Mouse (Mus musculus): ENCODE results near the gene Cetn3.

GRCm38 (mm10) chr13:81842278-81842677 lies 59.4 kb downstream of the Cetn3 start:
- TF ChIP-seq EP300 (IDR thresholded peaks at IDR 0.05; ENCODE audit: low read depth) (no peak), CTCF (IDR thresholded peaks at IDR 0.05; ENCODE audit: low read depth) (no peak)
